Mouse (Mus musculus) olfactory bulb, adult 2 months (tissue): ENCODE results near the gene BC052040.

Experiments used
- CTCF ChIP-seq: fragments of 200-500 bp; IDR thresholded peaks from 2 replicates; pipeline ENCODE4 v1.5.1; 2012; ENCODE audit warnings: low read depth, mild to moderate bottlenecking, low read length, moderate library complexity; ENCODE audit not compliant: insufficient read depth
- POLR2A ChIP-seq: fragments of 200-500 bp; IDR thresholded peaks from 2 replicates; pipeline ENCODE4 v1.6.1; 2012; ENCODE audit warnings: mild to moderate bottlenecking, low read depth, low read length, moderate library complexity; ENCODE audit not compliant: insufficient read depth

DNA sequence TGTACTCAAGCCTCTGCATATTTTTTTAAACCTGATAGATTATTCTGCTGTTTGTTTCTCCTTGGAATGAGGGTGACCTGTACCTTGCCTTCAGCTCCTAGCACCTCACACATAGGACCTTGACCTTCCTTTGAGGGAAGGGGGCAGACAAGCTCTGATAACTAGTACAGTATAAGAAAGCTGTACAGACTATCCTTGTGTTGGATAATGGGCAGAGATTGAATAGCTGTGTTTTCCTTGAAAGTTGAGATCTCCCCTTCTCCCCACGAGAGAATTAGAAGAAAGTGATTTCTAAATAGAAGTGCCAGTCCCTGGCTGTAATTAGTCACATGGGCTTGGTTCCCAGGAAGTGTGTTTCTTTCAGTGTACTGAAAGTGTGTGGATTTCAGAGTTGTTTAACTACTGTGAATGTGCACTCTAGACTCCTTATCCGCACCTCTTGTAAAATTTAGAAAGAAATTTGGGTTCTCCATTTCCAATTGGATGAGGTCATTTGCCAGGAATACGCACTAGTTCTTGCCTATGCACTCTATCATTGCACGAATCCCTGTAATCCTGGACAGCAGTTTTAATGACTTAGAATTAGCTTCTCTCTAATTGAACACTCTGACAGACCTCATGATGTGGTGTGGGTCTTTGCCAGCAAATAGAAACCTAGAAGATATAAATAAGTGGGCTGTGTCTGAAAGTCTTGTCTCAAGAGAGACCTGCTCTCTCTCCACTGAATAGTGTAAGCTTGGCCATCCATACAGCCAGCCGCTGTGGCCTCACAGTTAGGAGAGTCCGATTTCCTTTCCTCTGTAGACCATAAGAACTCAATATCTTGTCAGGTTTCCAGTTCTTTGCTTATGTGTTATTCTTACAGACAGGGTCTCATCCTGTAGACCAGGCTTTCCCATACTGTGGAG, 79.0 kb downstream of the BC052040 start:
- TF ChIP-seq POLR2A, result no peak
- TF ChIP-seq CTCF, result no peak
